Mouse (Mus musculus) midbrain, embryonic 12.5 days (tissue): ENCODE data around the gene BC055324. TPM values are rescaled to one million over a fixed set of nuclear protein-coding genes. Genes with fewer than 3 reads are reported as not detected.
"Not testable (repeated sequence)": the region's sequence is repeated elsewhere in the genome, so short reads cannot be mapped to it uniquely, and the experiment has no call there.

Source experiments
- ATAC-seq: fragments of 200-750 bp; cut with Nextera tagmentation; 2 replicates; pipeline ENCODE4 v1.8.0; 2017; ENCODE audit warnings: low read depth, moderate TSS enrichment, moderate library complexity; ENCODE audit not compliant: low FRiP score
- H3K27ac ChIP-seq: fragments of 300-500 bp; sonication (generic); replicated peaks from 2 replicates; pipeline ENCODE4 v1.5.1; 2016; ENCODE audit warnings: mild to moderate bottlenecking
- H3K27me3 ChIP-seq: fragments of 300-500 bp; sonication (generic); 2 replicates; pipeline ENCODE4 v1.6.1; 2016; ENCODE audit warnings: mild to moderate bottlenecking
- H3K36me3 ChIP-seq: fragments of 300-500 bp; sonication (generic); 2 replicates; pipeline ENCODE4 v1.6.1; 2016
- H3K4me1 ChIP-seq: fragments of 300-500 bp; sonication (generic); 2 replicates; pipeline ENCODE4 v1.6.1; 2016
- H3K4me2 ChIP-seq: fragments of 300-500 bp; sonication (generic); replicated peaks from 2 replicates; pipeline ENCODE4 v1.6.1; 2016; ENCODE audit warnings: mild to moderate bottlenecking, moderate library complexity
- H3K4me3 ChIP-seq: fragments of 300-500 bp; sonication (generic); 2 replicates; pipeline ENCODE4 v1.5.1; 2016; ENCODE audit warnings: mild to moderate bottlenecking
- H3K9ac ChIP-seq: fragments of 300-500 bp; sonication (generic); replicated peaks from 2 replicates; pipeline ENCODE4 v1.6.1; 2016; ENCODE audit warnings: mild to moderate bottlenecking, moderate library complexity
- H3K9me3 ChIP-seq: fragments of 300-500 bp; sonication (generic); 2 replicates; pipeline ENCODE4 v1.6.1; 2016; ENCODE audit warnings: mild to moderate bottlenecking
- WGBS: fragments of 180-500 bp; shearing (Covaris S2); methylation state at CpG from one replicate; pipeline ENCODE4 v1.1.7; 2016; 5-methylcytosine and 5-hydroxymethylcytosine counted together
- polyA plus RNA-seq: library from polyadenylated mRNA; unstranded; fragments of >200 nt; fragmentation: Nextera tagmentation; extraction: Ambion mirVana; gene quantifications from 2 replicates; pipeline ENCODE4 v1.2.1, GENCODE M21; 2016

BC055324 gene
- 23.7 and 24.4 TPM in 2 replicates for polyA plus RNA-seq

GRCm38 (mm10) chr1:163994721-163995608 lies at the start of gene BC055324, which contains the start of gene Mettl18:
BC055324 (minus strand) TSS chr1:163994796.
Mettl18 (plus strand) TSS chr1:163994889.
- H3K4me1 ChIP-seq = peaks cover 9% of the 10 kb centered on the region
- WGBS = 4% methylated on average over 43 of the region's 43 CpGs

GRCm38 (mm10) chr1:164043549-164043948 lies 49.0 kb upstream of the BC055324 start:
- Histone ChIP-seq H3K4me3 (no peak overlapping the region), H3K9ac (no peak overlapping the region), H3K27ac (no peak overlapping the region), H3K9me3 (no peaks in the 10 kb centered on the region), H3K4me1 (no peaks in the 10 kb centered on the region), H3K27me3 (no peaks in the 10 kb centered on the region), H3K36me3 (no peaks in the 10 kb centered on the region), H3K4me2 (no peak overlapping the region)
- WGBS = 69% methylated on average over 3 of the region's 3 CpGs
- no peak for ATAC-seq

More at GRCm38 (mm10) chr1:163994721-163995608, at the start of gene BC055324, which contains the start of gene Mettl18:
- ATAC-seq = peak; percentile 99
- H3K27me3 ChIP-seq = no peaks in the 10 kb centered on the region
- peak within 1 kb of the TSS; percentile 56 for H3K27ac ChIP-seq
- H3K36me3 ChIP-seq = no peaks in the 10 kb centered on the region
- H3K4me3 ChIP-seq = peak within 1 kb of the TSS; percentile 71
- no peaks in the 10 kb centered on the region for H3K9me3 ChIP-seq
- H3K9ac ChIP-seq = peak within 1 kb of the TSS; percentile 71
- H3K4me2 ChIP-seq = peak within 1 kb of the TSS; percentile 72

- WGBS = 78% methylated on average over 10 of the region's 10 CpGs
- Histone ChIP-seq H3K4me1 (no peaks in the 10 kb centered on the region), H3K27ac (no peak overlapping the region), H3K9me3 (no peaks in the 10 kb centered on the region), H3K4me2 (no peak overlapping the region), H3K4me3 (no peak overlapping the region), H3K9ac (no peak overlapping the region), H3K27me3 (no peaks in the 10 kb centered on the region), H3K36me3 (no peaks in the 10 kb centered on the region)
- no peak for ATAC-seq
Observed at GRCm38 (mm10) chr1:164040385-164041135, 46.0 kb upstream of the BC055324 start.

- no peak overlapping the region for H3K27ac ChIP-seq
- H3K4me2 ChIP-seq = no peak overlapping the region
- no peaks in the 10 kb centered on the region for H3K9me3 ChIP-seq
- H3K36me3 ChIP-seq = no peaks in the 10 kb centered on the region
- no peaks in the 10 kb centered on the region for H3K4me1 ChIP-seq
- H3K4me3 ChIP-seq = no peak overlapping the region
- H3K9ac ChIP-seq = no peak overlapping the region
- ATAC-seq = no peak
- no peaks in the 10 kb centered on the region for H3K27me3 ChIP-seq
- 60% methylated on average over 5 of the region's 5 CpGs for WGBS
Observed at GRCm38 (mm10) chr1:164027416-164027815, 32.8 kb upstream of the BC055324 start.

GRCm38 (mm10) chr1:164025685-164026084 lies 31.1 kb upstream of the BC055324 start:
- H3K36me3 ChIP-seq = no peaks in the 10 kb centered on the region
- no peaks in the 10 kb centered on the region for H3K27me3 ChIP-seq
- ATAC-seq = no peak
- no peaks in the 10 kb centered on the region for H3K9me3 ChIP-seq
- H3K4me2 ChIP-seq = no peak overlapping the region
- no peak overlapping the region for H3K27ac ChIP-seq
- no peak overlapping the region for H3K4me3 ChIP-seq
- whole genome bisulfite sequencing = 88% methylated on average over 4 of the region's 4 CpGs
- no peak overlapping the region for H3K9ac ChIP-seq
- no peaks in the 10 kb centered on the region for H3K4me1 ChIP-seq

- not testable (repeated sequence) for ATAC-seq, H3K27ac ChIP-seq, H3K4me1 ChIP-seq, H3K9me3 ChIP-seq, H3K4me2 ChIP-seq, H3K9ac ChIP-seq, H3K4me3 ChIP-seq, H3K27me3 ChIP-seq, H3K36me3 ChIP-seq
- WGBS = 83% methylated on average over 5 of the region's 5 CpGs
Observed at GRCm38 (mm10) chr1:164022106-164022505, 27.5 kb upstream of the BC055324 start.

GRCm38 (mm10) chr1:164020746-164021145 lies 26.1 kb upstream of the BC055324 start:
- not testable (repeated sequence) for H3K4me3 ChIP-seq, H3K4me1 ChIP-seq, H3K36me3 ChIP-seq, H3K27ac ChIP-seq, H3K9me3 ChIP-seq, H3K4me2 ChIP-seq, ATAC-seq, H3K27me3 ChIP-seq, H3K9ac ChIP-seq
- 84% methylated on average over 3 of the region's 3 CpGs for WGBS

- no peak overlapping the region for H3K4me2 ChIP-seq
- H3K27me3 ChIP-seq = no peaks in the 10 kb centered on the region
- H3K9me3 ChIP-seq = no peaks in the 10 kb centered on the region
- no peaks in the 10 kb centered on the region for H3K36me3 ChIP-seq
- H3K4me1 ChIP-seq = peaks cover 5% of the 10 kb centered on the region; the same call in 1 of the 2 replicates
- no peak for ATAC-seq
- WGBS = 45% methylated on average over 6 of the region's 6 CpGs
- no peak overlapping the region for H3K4me3 ChIP-seq
- no peak overlapping the region for H3K27ac ChIP-seq
- H3K9ac ChIP-seq = no peak overlapping the region
Observed at GRCm38 (mm10) chr1:164019789-164020188, 25.2 kb upstream of the BC055324 start.

- 89% methylated on average over 16 of the region's 16 CpGs for WGBS
- Histone ChIP-seq H3K9me3 (no peaks in the 10 kb centered on the region), H3K36me3 (no peaks in the 10 kb centered on the region), H3K27me3 (no peaks in the 10 kb centered on the region), H3K9ac (no peak overlapping the region), H3K4me3 (no peak overlapping the region), H3K4me1 (peaks cover 5% of the 10 kb centered on the region; the same call in 1 of the 2 replicates), H3K27ac (no peak overlapping the region), H3K4me2 (no peak overlapping the region)
- ATAC-seq = no peak
Observed at GRCm38 (mm10) chr1:164018221-164018896, 23.8 kb upstream of the BC055324 start.

GRCm38 (mm10) chr1:164014616-164015015 lies 20.0 kb upstream of the BC055324 start:
- Histone ChIP-seq H3K4me3 (no peak overlapping the region), H3K4me1 (peaks cover under 1% of the 10 kb centered on the region; the same call in 1 of the 2 replicates), H3K9ac (no peak overlapping the region), H3K27me3 (no peaks in the 10 kb centered on the region), H3K9me3 (no peaks in the 10 kb centered on the region), H3K4me2 (no peak overlapping the region), H3K27ac (no peak overlapping the region), H3K36me3 (no peaks in the 10 kb centered on the region)
- WGBS = 63% methylated on average over 1 of the region's 1 CpGs
- no peak for ATAC-seq

- no peak overlapping the region for H3K9ac ChIP-seq
- no peak for ATAC-seq
- 49% methylated on average over 2 of the region's 2 CpGs for WGBS
- no peaks in the 10 kb centered on the region for H3K36me3 ChIP-seq
- no peaks in the 10 kb centered on the region for H3K9me3 ChIP-seq
- no peaks in the 10 kb centered on the region for H3K4me1 ChIP-seq
- H3K27me3 ChIP-seq = no peaks in the 10 kb centered on the region
- no peak overlapping the region for H3K4me2 ChIP-seq
- no peak overlapping the region for H3K27ac ChIP-seq
- H3K4me3 ChIP-seq = no peak overlapping the region
Observed at GRCm38 (mm10) chr1:164009235-164009634, 14.6 kb upstream of the BC055324 start.
